Mouse (Mus musculus) thymus, adult 2 months (tissue): Measurements from ENCODE around the gene Atp13a2.

Source experiments
- CTCF ChIP-seq: fragments of 200-500 bp; IDR thresholded peaks from 2 replicates; pipeline ENCODE4 v1.5.1; 2012; ENCODE audit warnings: mild to moderate bottlenecking, control low read depth, low read length, moderate library complexity, borderline replicate concordance; ENCODE audit not compliant: control insufficient read depth, poor library complexity, insufficient read depth; ENCODE audit errors: extremely low read depth
- POLR2A ChIP-seq: fragments of 200-500 bp; IDR thresholded peaks from 2 replicates; pipeline ENCODE4 v1.6.1; 2012; ENCODE audit warnings: mild to moderate bottlenecking, low read length, control low read depth, moderate library complexity; ENCODE audit not compliant: control insufficient read depth, poor library complexity, insufficient read depth; ENCODE audit errors: extremely low read depth

- TF ChIP-seq POLR2A (no peak), CTCF (no peak)
Observed at GRCm38 (mm10) chr4:140948481-140948880, 38.2 kb upstream of the Atp13a2 start.
